Mouse (Mus musculus) megakaryocyte, embryonic 14.5 days (primary cell): Measurements from ENCODE around the gene Hnrnpul1.
A peak's percentile ranks its signal among the peaks of the same experiment; 100 is the strongest.

ENCODE experiments used
- FLI1 ChIP-seq: IDR thresholded peaks from 2 replicates; pipeline ENCODE4 v1.6.1; 2012; ENCODE audit warnings: low read length, inconsistent platforms, mixed read lengths
- GATA1 ChIP-seq: IDR thresholded peaks from 3 replicates; pipeline ENCODE4 v1.6.1; 2012; ENCODE audit warnings: mixed read lengths, low read length, inconsistent platforms, borderline replicate concordance

DNA sequence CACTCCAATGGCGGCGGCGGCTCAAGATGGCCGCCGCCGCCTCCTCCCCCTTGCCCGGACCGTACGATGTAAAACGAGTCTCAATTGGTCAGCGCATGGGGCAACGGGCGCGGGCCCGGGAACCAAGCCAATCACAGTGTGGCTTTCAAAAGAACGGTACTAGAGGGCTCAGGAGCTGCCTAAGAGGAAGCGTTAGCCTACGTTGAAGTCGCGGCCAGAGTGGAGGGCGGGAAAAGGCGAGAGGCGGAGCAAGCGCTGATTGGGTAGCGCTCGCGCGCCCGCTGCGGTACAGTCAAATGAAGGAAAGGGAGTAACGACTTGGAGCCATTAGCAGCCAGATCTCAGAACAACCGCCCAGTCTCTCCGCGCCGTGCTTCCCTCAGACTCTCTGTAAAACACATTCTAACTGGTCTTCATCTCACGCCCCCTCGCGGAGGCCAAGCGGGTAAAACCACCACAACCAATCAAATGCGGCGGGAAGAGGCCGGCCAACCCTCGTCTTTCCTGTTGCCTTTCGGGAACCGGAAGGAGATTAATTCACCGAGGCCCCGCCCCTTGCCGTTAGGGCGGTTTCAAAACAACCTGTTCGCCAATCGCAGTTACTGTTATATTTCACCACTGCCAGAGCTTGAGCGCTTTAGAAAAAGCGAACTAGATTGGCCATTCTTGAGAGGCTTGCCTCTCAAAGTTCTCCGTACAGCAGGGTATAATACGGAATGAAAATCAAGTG, at the start of gene Hnrnpul1:
- TF ChIP-seq GATA1 (no peak), FLI1 (peak; percentile 66)
